Mouse (Mus musculus) heart, embryonic 16.5 days (tissue): Measurements from ENCODE around the gene Setd1a. TPM values are rescaled to one million over a fixed set of nuclear protein-coding genes. Genes with fewer than 3 reads are reported as not detected.
A peak's percentile ranks its signal among the peaks of the same experiment; 100 is the strongest.

ENCODE experiments used
- ATAC-seq: fragments of 200-750 bp; cut with Nextera tagmentation; replicated peaks from 2 replicates; pipeline ENCODE4 v1.8.0; 2017; ENCODE audit warnings: moderate number of reproducible peaks; ENCODE audit not compliant: insufficient read depth, low FRiP score; ENCODE audit errors: extremely low read depth
- H3K27ac ChIP-seq: fragments of 300-500 bp; sonication (generic); 2 replicates; pipeline ENCODE4 v1.5.1; 2014; ENCODE audit warnings: mild to moderate bottlenecking, low read length, control low read depth, moderate library complexity
- H3K27me3 ChIP-seq: fragments of 300-500 bp; sonication (generic); 2 replicates; pipeline ENCODE4 v1.6.1; 2014; ENCODE audit warnings: low read length, mixed read lengths; ENCODE audit not compliant: control insufficient read depth, insufficient read depth
- H3K36me3 ChIP-seq: fragments of 300-500 bp; sonication (generic); 2 replicates; pipeline ENCODE4 v1.6.1; 2014; ENCODE audit not compliant: control insufficient read depth, insufficient read depth
- H3K4me1 ChIP-seq: fragments of 300-500 bp; sonication (generic); 2 replicates; pipeline ENCODE4 v1.6.1; 2014; ENCODE audit warnings: low read length, mixed read lengths; ENCODE audit not compliant: control insufficient read depth, insufficient read depth
- H3K4me2 ChIP-seq: fragments of 300-500 bp; sonication (generic); 2 replicates; pipeline ENCODE4 v1.6.1; 2014; ENCODE audit warnings: low read depth, mild to moderate bottlenecking, control low read depth, low read length
- H3K4me3 ChIP-seq: fragments of 300-500 bp; sonication (generic); 2 replicates; pipeline ENCODE4 v1.5.1; 2014; ENCODE audit warnings: mild to moderate bottlenecking, control low read depth, low read length
- H3K9ac ChIP-seq: fragments of 300-500 bp; sonication (generic); 2 replicates; pipeline ENCODE4 v1.6.1; 2014; ENCODE audit warnings: low read length, control low read depth
- H3K9me3 ChIP-seq: fragments of 300-500 bp; sonication (generic); replicated peaks from 2 replicates; pipeline ENCODE4 v1.6.1; 2016; ENCODE audit warnings: low read length; ENCODE audit not compliant: control insufficient read depth
- WGBS: fragments of 180-500 bp; shearing (Covaris S2); extraction: QIAGEN DNeasy Blood & Tissue Kit; methylation state at CpG from one replicate; pipeline ENCODE4 v1.1.7; 2014; 5-methylcytosine and 5-hydroxymethylcytosine counted together
- polyA plus RNA-seq: library from polyadenylated mRNA; unstranded; fragments of >200 nt; fragmentation: Nextera tagmentation; extraction: Ambion mirVana; gene quantifications from 2 replicates; pipeline ENCODE4 v1.2.1, GENCODE M21; 2015

The Setd1a gene
- polyA plus RNA-seq, 1 experiment from 2014 or later, result 10.3 TPM

- ATAC-seq, result no peak
- Histone ChIP-seq H3K36me3 (peaks cover 22% of the 10 kb centered on the region), H3K27ac (no peak overlapping the region), H3K4me3 (no peak overlapping the region), H3K9me3 (no peaks in the 10 kb centered on the region), H3K9ac (no peak overlapping the region), H3K27me3 (no peaks in the 10 kb centered on the region), H3K4me2 (no peak overlapping the region), H3K4me1 (no peaks in the 10 kb centered on the region; the same call in 1 of the 2 replicates)
- WGBS, result 87% methylated on average over 17 of the region's 17 CpGs
These were observed 25.8 kb downstream of the Setd1a start for GRCm38 (mm10) chr7:127802313-127802712.

- Histone ChIP-seq H3K36me3 (no peaks in the 10 kb centered on the region), H3K4me3 (no peak overlapping the region), H3K27ac (no peak overlapping the region), H3K4me1 (peaks cover 2% of the 10 kb centered on the region), H3K9me3 (no peaks in the 10 kb centered on the region), H3K27me3 (no peaks in the 10 kb centered on the region), H3K9ac (no peak overlapping the region), H3K4me2 (no peak overlapping the region)
- 76% methylated on average over 5 of the region's 5 CpGs for WGBS
- no peak for ATAC-seq
These were observed 32.4 kb downstream of the Setd1a start for GRCm38 (mm10) chr7:127808821-127809220.

- WGBS, result 90% methylated on average over 1 of the region's 1 CpGs
- no peak overlapping the region for H3K27ac ChIP-seq
- H3K9ac ChIP-seq, result no peak overlapping the region
- no peaks in the 10 kb centered on the region for H3K9me3 ChIP-seq
- H3K4me1 ChIP-seq, result peaks cover 9% of the 10 kb centered on the region
- ATAC-seq, result no peak
- H3K4me3 ChIP-seq, result no peak overlapping the region
- no peaks in the 10 kb centered on the region for H3K36me3 ChIP-seq
- H3K27me3 ChIP-seq, result no peaks in the 10 kb centered on the region
- H3K4me2 ChIP-seq, result no peak overlapping the region
These were observed 33.4 kb downstream of the Setd1a start for GRCm38 (mm10) chr7:127809846-127810245.

GRCm38 (mm10) chr7:127810650-127811049 is 34.2 kb downstream of the Setd1a start:
- H3K27ac ChIP-seq, result no peak overlapping the region
- no peak for ATAC-seq

GRCm38 (mm10) chr7:127811240-127811639 is 34.8 kb downstream of the Setd1a start:
- ATAC-seq, result no peak
- no peaks in the 10 kb centered on the region for H3K36me3 ChIP-seq
- H3K9ac ChIP-seq, result no peak overlapping the region
- no peak overlapping the region for H3K4me2 ChIP-seq
- H3K9me3 ChIP-seq, result no peaks in the 10 kb centered on the region
- WGBS, result 74% methylated on average over 4 of the region's 4 CpGs
- peaks cover 16% of the 10 kb centered on the region for H3K4me1 ChIP-seq
- H3K4me3 ChIP-seq, result no peak overlapping the region
- no peak overlapping the region for H3K27ac ChIP-seq
- no peaks in the 10 kb centered on the region for H3K27me3 ChIP-seq

More at GRCm38 (mm10) chr7:127810650-127811049, 34.2 kb downstream of the Setd1a start:
- no peaks in the 10 kb centered on the region for H3K36me3 ChIP-seq
- H3K4me1 ChIP-seq, result peaks cover 11% of the 10 kb centered on the region
- H3K27me3 ChIP-seq, result no peaks in the 10 kb centered on the region
- WGBS, result 76% methylated on average over 10 of the region's 10 CpGs
- H3K4me2 ChIP-seq, result no peak overlapping the region
- no peak overlapping the region for H3K9ac ChIP-seq
- H3K9me3 ChIP-seq, result no peaks in the 10 kb centered on the region
- H3K4me3 ChIP-seq, result no peak overlapping the region

- Histone ChIP-seq H3K9ac (no peak overlapping the region), H3K27me3 (no peaks in the 10 kb centered on the region), H3K27ac (no peak overlapping the region), H3K4me1 (peaks cover 18% of the 10 kb centered on the region), H3K36me3 (no peaks in the 10 kb centered on the region), H3K4me3 (no peak overlapping the region), H3K4me2 (no peak overlapping the region), H3K9me3 (no peaks in the 10 kb centered on the region)
- WGBS, result 78% methylated on average over 3 of the region's 3 CpGs
- ATAC-seq, result no peak
These were observed 35.8 kb downstream of the Setd1a start for GRCm38 (mm10) chr7:127812292-127812691.

GRCm38 (mm10) chr7:127813821-127814220 is 37.4 kb downstream of the Setd1a start:
- H3K4me2 ChIP-seq, result peak overlapping the region; percentile 47
- peak overlapping the region; percentile 92 for H3K27ac ChIP-seq
- peak; percentile 62; the same call in 1 of the 2 replicates for ATAC-seq
- whole genome bisulfite sequencing, result 59% methylated on average over 4 of the region's 4 CpGs
- H3K9ac ChIP-seq, result peak overlapping the region; percentile 54; the same call in 1 of the 2 replicates
- H3K4me1 ChIP-seq, result peaks cover 18% of the 10 kb centered on the region
- H3K27me3 ChIP-seq, result no peaks in the 10 kb centered on the region
- no peaks in the 10 kb centered on the region for H3K9me3 ChIP-seq
- H3K4me3 ChIP-seq, result no peak overlapping the region
- no peaks in the 10 kb centered on the region for H3K36me3 ChIP-seq

- H3K4me1 ChIP-seq, result peaks cover 18% of the 10 kb centered on the region
- H3K9ac ChIP-seq, result peak overlapping the region; percentile 54; the same call in 1 of the 2 replicates
- H3K27me3 ChIP-seq, result no peaks in the 10 kb centered on the region
- peak; percentile 84 for ATAC-seq
- H3K4me3 ChIP-seq, result no peak overlapping the region
- H3K4me2 ChIP-seq, result peak overlapping the region; percentile 47
- no peaks in the 10 kb centered on the region for H3K9me3 ChIP-seq
- no peaks in the 10 kb centered on the region for H3K36me3 ChIP-seq
- peak overlapping the region; percentile 92 for H3K27ac ChIP-seq
- 67% methylated on average over 19 of the region's 19 CpGs for WGBS
These were observed 37.9 kb downstream of the Setd1a start for GRCm38 (mm10) chr7:127814241-127814921.

- peak overlapping the region; percentile 2; the same call in 1 of the 2 replicates for H3K27ac ChIP-seq
- ATAC-seq, result no peak
- H3K9ac ChIP-seq, result no peak overlapping the region
- peaks cover 18% of the 10 kb centered on the region for H3K4me1 ChIP-seq
- H3K36me3 ChIP-seq, result no peaks in the 10 kb centered on the region
- no peak overlapping the region for H3K4me3 ChIP-seq
- no peaks in the 10 kb centered on the region for H3K27me3 ChIP-seq
- no peak overlapping the region for H3K4me2 ChIP-seq
- WGBS, result 86% methylated on average over 15 of the region's 15 CpGs
- no peaks in the 10 kb centered on the region for H3K9me3 ChIP-seq
These were observed 38.7 kb downstream of the Setd1a start for GRCm38 (mm10) chr7:127815116-127815665.
